Mouse (Mus musculus) 3134 (cell line): Measurements from ENCODE around the gene Epha6.

Experiments used
- DNase-seq: peaks from one replicate; pipeline ENCODE4 v3.0.0-alpha.2; 2011; ENCODE audit warnings: low spot score; ENCODE audit not compliant: insufficient read length; ENCODE audit errors: extremely low read depth

Gene Epha6

GRCm38 (mm10) chr16:60266367-60267351 is 338.7 kb downstream of the Epha6 start:
- DNase-seq = no peak

- DNase-seq = no peak
Measured at GRCm38 (mm10) chr16:60264719-60265508, 340.4 kb downstream of the Epha6 start.

GRCm38 (mm10) chr16:60258151-60258635 is 347.1 kb downstream of the Epha6 start:
- no peak for DNase-seq

GRCm38 (mm10) chr16:60257623-60258022 is 347.7 kb downstream of the Epha6 start:
- DNase-seq = no peak

GRCm38 (mm10) chr16:60257044-60257443 is 348.3 kb downstream of the Epha6 start:
- no peak for DNase-seq

- no peak for DNase-seq
Measured at GRCm38 (mm10) chr16:60239356-60240190, 365.8 kb downstream of the Epha6 start.

GRCm38 (mm10) chr16:60233985-60234766 is 371.2 kb downstream of the Epha6 start:
- DNase-seq = no peak

GRCm38 (mm10) chr16:60232982-60233381 is 372.3 kb downstream of the Epha6 start:
- DNase-seq = no peak

- no peak for DNase-seq
Measured at GRCm38 (mm10) chr16:60209151-60209550, 396.2 kb downstream of the Epha6 start.

GRCm38 (mm10) chr16:60175580-60175979 is 429.8 kb downstream of the Epha6 start:
- no peak for DNase-seq

- DNase-seq = no peak
Measured at GRCm38 (mm10) chr16:60152439-60152838, 452.9 kb downstream of the Epha6 start.

- no peak for DNase-seq
Measured at GRCm38 (mm10) chr16:60144370-60144769, 461.0 kb downstream of the Epha6 start.

GRCm38 (mm10) chr16:60121435-60121834 is 483.9 kb downstream of the Epha6 start:
- DNase-seq = no peak

GRCm38 (mm10) chr16:60102210-60102609 is 503.1 kb downstream of the Epha6 start:
- no peak for DNase-seq

GRCm38 (mm10) chr16:60095333-60095732 is 510.0 kb downstream of the Epha6 start:
- DNase-seq = no peak

- no peak for DNase-seq
Measured at GRCm38 (mm10) chr16:60086976-60087375, 518.4 kb downstream of the Epha6 start.

- no peak for DNase-seq
Measured at GRCm38 (mm10) chr16:60070457-60071112, 534.7 kb downstream of the Epha6 start.

- no peak for DNase-seq
Measured at GRCm38 (mm10) chr16:60043809-60044208, 561.5 kb downstream of the Epha6 start.

- DNase-seq = no peak
Measured at GRCm38 (mm10) chr16:60028381-60028780, 577.0 kb downstream of the Epha6 start.
